Mouse (Mus musculus) lung, embryonic 16.5 days (tissue): ENCODE measurements around the gene Fancc. TPM values are rescaled to one million over a fixed set of nuclear protein-coding genes. Genes with fewer than 3 reads are reported as not detected.
"Not testable (repeated sequence)": the region's sequence is repeated elsewhere in the genome, so short reads cannot be mapped to it uniquely, and the experiment has no call there.

Experiments
- ATAC-seq: fragments of 200-750 bp; cut with Nextera tagmentation; 2 replicates; pipeline ENCODE4 v1.8.0; 2017; ENCODE audit warnings: low read depth, mild to moderate bottlenecking, moderate library complexity
- H3K27ac ChIP-seq: fragments of 300-500 bp; sonication (generic); 2 replicates; pipeline ENCODE4 v1.5.1; 2014; ENCODE audit warnings: mild to moderate bottlenecking, control low read depth, low read length
- H3K27me3 ChIP-seq: fragments of 300-500 bp; sonication (generic); 2 replicates; pipeline ENCODE4 v1.6.1; 2014; ENCODE audit warnings: low read depth, low read length, mixed read lengths; ENCODE audit not compliant: control insufficient read depth, insufficient read depth
- H3K36me3 ChIP-seq: fragments of 300-500 bp; sonication (generic); 2 replicates; pipeline ENCODE4 v1.6.1; 2014; ENCODE audit warnings: low read length; ENCODE audit not compliant: control insufficient read depth, insufficient read depth
- H3K4me1 ChIP-seq: fragments of 300-500 bp; sonication (generic); replicated peaks from 2 replicates; pipeline ENCODE4 v1.6.1; 2014; ENCODE audit warnings: low read length, mixed read lengths; ENCODE audit not compliant: control insufficient read depth, insufficient read depth
- H3K4me2 ChIP-seq: fragments of 300-500 bp; sonication (generic); 2 replicates; pipeline ENCODE4 v1.6.1; 2014; ENCODE audit warnings: low read depth, low read length, control low read depth
- H3K4me3 ChIP-seq: fragments of 300-500 bp; sonication (generic); 2 replicates; pipeline ENCODE4 v1.5.1; 2014; ENCODE audit warnings: mild to moderate bottlenecking, low read length, control low read depth
- H3K9ac ChIP-seq: fragments of 300-500 bp; sonication (generic); 2 replicates; pipeline ENCODE4 v1.6.1; 2014; ENCODE audit warnings: low read length, control low read depth
- H3K9me3 ChIP-seq: fragments of 300-500 bp; sonication (generic); 2 replicates; pipeline ENCODE4 v1.6.1; 2016; ENCODE audit warnings: low read length; ENCODE audit not compliant: control insufficient read depth
- WGBS: fragments of 180-500 bp; shearing (Covaris S2); extraction: QIAGEN DNeasy Blood & Tissue Kit; methylation state at CpG from one replicate; pipeline ENCODE4 v1.1.7; 2014; 5-methylcytosine and 5-hydroxymethylcytosine counted together
- polyA plus RNA-seq: library from polyadenylated mRNA; unstranded; fragments of >200 nt; fragmentation: Nextera tagmentation; extraction: Ambion mirVana; gene quantifications from 2 replicates; pipeline ENCODE4 v1.2.1, GENCODE M21; 2015

Gene Fancc
- polyA plus RNA-seq, 1 experiment from 2014 or later = 27.8 TPM

DNA sequence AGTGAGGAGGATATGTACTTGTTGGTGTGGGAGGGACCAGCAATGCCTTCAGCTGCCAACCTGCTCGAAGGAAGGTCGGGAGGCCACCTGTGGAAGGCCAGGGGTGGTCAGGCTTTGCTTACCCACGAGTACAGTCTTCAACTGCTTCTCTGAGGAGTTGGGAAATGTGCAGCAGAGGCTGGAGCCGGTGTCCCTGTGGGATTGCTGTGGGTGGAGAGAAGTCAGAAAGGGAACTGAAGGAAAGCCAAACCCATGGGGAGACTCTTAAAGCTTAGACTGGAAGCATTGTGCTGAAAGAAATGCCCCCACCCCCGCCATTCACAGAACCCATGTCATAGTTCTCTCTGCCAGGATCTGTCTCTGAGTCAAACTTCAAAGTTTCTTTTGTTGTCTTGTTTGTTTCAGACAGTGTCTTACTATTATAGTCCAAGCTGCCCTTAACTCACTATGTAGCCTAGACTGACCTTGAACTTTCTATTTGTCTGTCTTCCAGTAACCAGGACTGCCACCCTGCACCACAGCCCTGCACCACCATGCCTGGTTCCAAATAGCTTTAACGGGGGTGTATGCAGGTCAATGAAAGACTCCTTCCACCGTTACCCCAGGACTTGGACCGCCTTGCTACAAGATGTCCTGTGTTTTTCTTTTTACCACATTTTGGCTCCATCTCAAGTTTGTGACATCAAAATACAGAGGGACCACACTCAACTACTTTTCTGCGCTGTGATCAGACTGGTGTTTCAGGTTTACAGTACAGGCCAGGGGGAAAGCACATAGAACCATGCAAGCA lies 173.6 kb downstream of the Fancc start:
- Histone ChIP-seq H3K4me1 (peaks cover 15% of the 10 kb centered on the region), H3K27ac (peak overlapping the region; percentile 15; the same call in 1 of the 2 replicates), H3K4me3 (no peak overlapping the region), H3K9me3 (no peaks in the 10 kb centered on the region), H3K9ac (no peak overlapping the region), H3K27me3 (no peaks in the 10 kb centered on the region), H3K36me3 (no peaks in the 10 kb centered on the region), H3K4me2 (no peak overlapping the region)
- peak; percentile 48 for ATAC-seq
- WGBS = 50% methylated on average over 9 of the region's 9 CpGs

GRCm38 (mm10) chr13:63322756-63323155 lies 174.3 kb downstream of the Fancc start:
- Histone ChIP-seq H3K9me3 (no peaks in the 10 kb centered on the region), H3K4me1 (peaks cover 15% of the 10 kb centered on the region), H3K27me3 (no peaks in the 10 kb centered on the region), H3K4me3 (no peak overlapping the region), H3K27ac (no peak overlapping the region), H3K4me2 (no peak overlapping the region), H3K36me3 (no peaks in the 10 kb centered on the region), H3K9ac (no peak overlapping the region)
- 88% methylated on average over 6 of the region's 6 CpGs for WGBS
- no peak for ATAC-seq

GRCm38 (mm10) chr13:63321689-63322088 lies 175.4 kb downstream of the Fancc start:
- H3K27ac ChIP-seq = no peak overlapping the region
- ATAC-seq = no peak
- H3K4me3 ChIP-seq = no peak overlapping the region
- 58% methylated on average over 5 of the region's 5 CpGs for WGBS
- H3K4me2 ChIP-seq = no peak overlapping the region
- no peak overlapping the region for H3K9ac ChIP-seq
- H3K27me3 ChIP-seq = no peaks in the 10 kb centered on the region
- H3K4me1 ChIP-seq = peaks cover 15% of the 10 kb centered on the region
- no peaks in the 10 kb centered on the region for H3K9me3 ChIP-seq
- H3K36me3 ChIP-seq = peaks cover 4% of the 10 kb centered on the region; the same call in 1 of the 2 replicates

DNA sequence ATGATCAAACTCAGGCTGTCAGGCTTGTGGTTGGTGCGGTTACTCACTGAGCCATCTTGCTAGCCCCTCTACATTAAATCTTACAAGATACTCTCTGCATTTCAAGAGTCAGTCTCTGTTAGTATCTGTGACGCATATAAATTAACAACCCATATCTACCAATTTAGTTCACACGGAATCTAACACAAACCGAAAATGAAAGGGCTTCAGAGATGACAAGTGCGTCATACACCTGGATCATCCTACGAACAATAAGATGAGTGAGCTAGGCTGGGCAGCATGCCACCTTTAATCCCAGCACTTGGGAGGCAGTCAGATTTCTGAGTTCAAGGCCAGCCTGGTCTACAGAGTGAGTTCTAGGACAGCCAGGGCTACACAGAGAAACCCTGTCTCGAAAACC lies 177.3 kb downstream of the Fancc start:
- no peak overlapping the region for H3K4me2 ChIP-seq
- whole genome bisulfite sequencing = 91% methylated on average over 7 of the region's 7 CpGs
- H3K27ac ChIP-seq = no peak overlapping the region
- peaks cover 14% of the 10 kb centered on the region for H3K4me1 ChIP-seq
- H3K36me3 ChIP-seq = peaks cover 4% of the 10 kb centered on the region; the same call in 1 of the 2 replicates
- H3K4me3 ChIP-seq = no peak overlapping the region
- H3K9me3 ChIP-seq = no peaks in the 10 kb centered on the region
- no peak for ATAC-seq
- H3K9ac ChIP-seq = no peak overlapping the region
- no peaks in the 10 kb centered on the region for H3K27me3 ChIP-seq

GRCm38 (mm10) chr13:63317681-63318104 lies 179.4 kb downstream of the Fancc start:
- Histone ChIP-seq H3K9me3 (no peaks in the 10 kb centered on the region), H3K4me2 (no peak overlapping the region), H3K4me1 (peaks cover 4% of the 10 kb centered on the region; the same call in 1 of the 2 replicates), H3K9ac (no peak overlapping the region), H3K36me3 (peaks cover 4% of the 10 kb centered on the region; the same call in 1 of the 2 replicates), H3K4me3 (no peak overlapping the region), H3K27ac (no peak overlapping the region), H3K27me3 (no peaks in the 10 kb centered on the region)
- 43% methylated on average over 7 of the region's 7 CpGs for WGBS
- ATAC-seq = no peak

GRCm38 (mm10) chr13:63316407-63316806 lies 180.7 kb downstream of the Fancc start:
- H3K27ac ChIP-seq = no peak overlapping the region
- H3K27me3 ChIP-seq = no peaks in the 10 kb centered on the region
- peaks cover 4% of the 10 kb centered on the region; the same call in 1 of the 2 replicates for H3K36me3 ChIP-seq
- no peak overlapping the region for H3K9ac ChIP-seq
- 78% methylated on average over 5 of the region's 5 CpGs for WGBS
- H3K4me2 ChIP-seq = no peak overlapping the region
- no peak overlapping the region for H3K4me3 ChIP-seq
- no peaks in the 10 kb centered on the region for H3K9me3 ChIP-seq
- H3K4me1 ChIP-seq = peaks cover 4% of the 10 kb centered on the region; the same call in 1 of the 2 replicates
- no peak for ATAC-seq

DNA sequence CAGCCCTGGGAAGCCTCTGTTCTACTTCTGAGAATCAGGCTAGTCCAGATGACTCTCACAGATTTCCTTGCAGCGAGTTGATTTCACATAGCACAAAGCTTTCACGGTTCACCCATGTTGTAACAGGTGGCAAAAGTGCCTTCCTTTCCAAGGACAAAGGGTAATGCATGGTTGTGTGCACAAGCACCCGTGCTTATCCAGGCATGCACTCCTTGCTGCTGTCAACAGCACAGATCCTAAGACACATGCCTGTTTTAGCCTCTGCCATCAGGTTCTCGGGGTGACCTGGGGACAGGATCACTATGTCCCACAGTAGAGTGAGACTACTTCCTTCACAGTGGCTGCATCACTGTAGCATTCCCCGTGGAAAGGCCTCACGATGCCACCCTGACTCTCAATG lies 181.3 kb downstream of the Fancc start:
- H3K4me3 ChIP-seq = no peak overlapping the region
- no peak overlapping the region for H3K4me2 ChIP-seq
- peaks cover 4% of the 10 kb centered on the region; the same call in 1 of the 2 replicates for H3K36me3 ChIP-seq
- ATAC-seq = no peak
- H3K9ac ChIP-seq = no peak overlapping the region
- no peak overlapping the region for H3K27ac ChIP-seq
- WGBS = 85% methylated on average over 6 of the region's 6 CpGs
- no peaks in the 10 kb centered on the region for H3K9me3 ChIP-seq
- H3K4me1 ChIP-seq = peaks cover 4% of the 10 kb centered on the region; the same call in 1 of the 2 replicates
- no peaks in the 10 kb centered on the region for H3K27me3 ChIP-seq

DNA sequence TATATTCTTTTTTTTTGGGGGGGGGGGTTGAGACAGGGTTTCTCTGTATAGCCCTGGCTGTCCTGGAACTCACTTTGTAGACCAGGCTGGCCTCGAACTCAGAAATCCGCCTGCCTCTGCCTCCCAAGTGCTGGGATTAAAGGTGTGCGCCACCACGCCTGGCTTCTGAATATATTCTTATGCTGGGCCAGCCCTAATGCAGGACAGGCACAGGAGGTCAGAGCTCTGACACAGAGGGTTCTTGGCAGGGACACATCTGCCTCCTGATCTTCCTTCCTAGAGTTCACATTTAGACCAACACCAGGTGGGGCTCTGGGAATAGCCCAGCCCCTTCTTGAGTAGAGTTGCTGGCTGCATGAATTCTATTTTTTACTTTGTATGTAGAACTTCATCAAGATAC lies 182.0 kb downstream of the Fancc start:
- H3K4me3 ChIP-seq, ATAC-seq, H3K27ac ChIP-seq, H3K4me2 ChIP-seq, H3K36me3 ChIP-seq, H3K9ac ChIP-seq, H3K27me3 ChIP-seq, H3K9me3 ChIP-seq, H3K4me1 ChIP-seq: not testable (repeated sequence)
- 96% methylated on average over 3 of the region's 4 CpGs for WGBS

- ATAC-seq = no peak
- no peak overlapping the region for H3K4me3 ChIP-seq
- H3K9me3 ChIP-seq = no peaks in the 10 kb centered on the region
- H3K4me1 ChIP-seq = peaks cover 4% of the 10 kb centered on the region; the same call in 1 of the 2 replicates
- H3K36me3 ChIP-seq = peaks cover 4% of the 10 kb centered on the region; the same call in 1 of the 2 replicates
- H3K9ac ChIP-seq = no peak overlapping the region
- H3K4me2 ChIP-seq = no peak overlapping the region
- WGBS = 66% methylated on average over 4 of the region's 4 CpGs
- no peak overlapping the region for H3K27ac ChIP-seq
- no peaks in the 10 kb centered on the region for H3K27me3 ChIP-seq
Measured at GRCm38 (mm10) chr13:63314608-63314920, 182.5 kb downstream of the Fancc start.
